Mouse (Mus musculus): ENCODE results near the gene Hmcn2. TPM values are rescaled to one million over a fixed set of nuclear protein-coding genes. Genes with fewer than 3 reads are reported as not detected.

Hmcn2 gene
- polyA plus RNA-seq, 1 experiment = 147 TPM

DNA sequence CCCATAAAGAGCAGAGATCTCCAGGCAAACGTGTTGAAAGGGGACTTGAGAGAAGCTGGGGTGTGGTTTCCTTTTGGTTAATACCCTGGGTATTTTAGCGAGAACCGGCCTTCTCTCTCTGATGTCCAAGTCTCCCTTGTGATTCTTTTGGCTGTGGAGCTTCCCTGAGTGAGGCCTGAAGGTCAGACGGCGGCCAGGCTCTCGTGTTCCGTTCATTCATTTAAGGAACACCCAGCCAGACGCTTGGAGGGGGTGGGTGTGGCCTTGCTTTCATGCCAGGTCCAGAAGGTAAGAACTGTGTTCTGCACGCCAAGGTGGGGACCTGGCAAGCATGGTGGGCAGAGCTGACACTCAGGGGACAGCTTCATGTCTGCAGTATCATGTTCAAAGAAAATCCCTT is 10.0 kb upstream of the Hmcn2 start:
- no peaks in the 10 kb centered on the region for H3K4me1 ChIP-seq (ENCODE audit: control insufficient read depth, insufficient read depth, insufficient read length, low read length)
- H3K36me3 ChIP-seq (ENCODE audit: control insufficient read depth, insufficient read depth, low read length) = no peaks in the 10 kb centered on the region
- no peak for TF ChIP-seq CTCF (IDR thresholded peaks at IDR 0.05; ENCODE audit: extremely low read depth, insufficient read length, insufficient replicate concordance, low read depth, low read length)
- TF ChIP-seq POLR2A (IDR thresholded peaks at IDR 0.05; ENCODE audit: low read depth, low read length) = no peak
- no peaks in the 10 kb centered on the region for H3K27me3 ChIP-seq (ENCODE audit: control insufficient read depth, insufficient read depth, low read length)
- no peak overlapping the region for H3K4me3 ChIP-seq (ENCODE audit: low read depth, low read length)
- 50% methylated on average over 9 of the region's 9 CpGs for WGBS
- H3K27ac ChIP-seq (ENCODE audit: insufficient read depth, low read depth, low read length) = no peak overlapping the region

GRCm38 (mm10) chr2:31304801-31305665 is 9.2 kb upstream of the Hmcn2 start:
- WGBS = 76% methylated on average over 22 of the region's 22 CpGs
- no peak for TF ChIP-seq CTCF (IDR thresholded peaks at IDR 0.05; ENCODE audit: extremely low read depth, insufficient read length, insufficient replicate concordance, low read depth, low read length)
- no peak for TF ChIP-seq POLR2A (IDR thresholded peaks at IDR 0.05; ENCODE audit: low read depth, low read length)
- Histone ChIP-seq H3K36me3 (ENCODE audit: control insufficient read depth, insufficient read depth, low read length) (no peaks in the 10 kb centered on the region), H3K4me3 (ENCODE audit: low read depth, low read length) (no peak overlapping the region), H3K27me3 (ENCODE audit: control insufficient read depth, insufficient read depth, low read length) (no peaks in the 10 kb centered on the region), H3K27ac (ENCODE audit: insufficient read depth, low read depth, low read length) (no peak overlapping the region), H3K4me1 (ENCODE audit: control insufficient read depth, insufficient read depth, insufficient read length, low read length) (no peaks in the 10 kb centered on the region)

DNA sequence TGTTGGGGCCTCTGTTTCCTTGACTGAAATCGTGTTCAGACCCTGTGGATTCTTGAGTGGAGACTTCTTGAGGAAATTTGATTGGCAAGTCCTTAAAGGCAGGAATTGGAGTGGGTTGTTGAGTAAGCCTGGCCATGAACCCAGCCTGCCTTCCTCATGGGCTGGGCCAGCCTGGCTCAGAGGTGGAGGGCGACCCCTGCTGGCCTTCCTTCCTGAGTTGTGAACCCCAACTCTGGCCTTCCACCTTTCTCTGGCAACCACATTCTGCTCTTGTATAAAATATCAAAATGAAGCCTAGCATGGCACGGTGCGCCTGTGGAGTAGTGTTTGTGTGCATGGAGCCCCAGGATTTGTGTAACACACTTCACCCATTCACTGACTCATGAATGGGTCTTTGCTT is 8.5 kb upstream of the Hmcn2 start:
- Histone ChIP-seq H3K27me3 (ENCODE audit: control insufficient read depth, insufficient read depth, low read length) (no peaks in the 10 kb centered on the region), H3K27ac (ENCODE audit: insufficient read depth, low read depth, low read length) (no peak overlapping the region), H3K4me3 (ENCODE audit: low read depth, low read length) (no peak overlapping the region), H3K4me1 (ENCODE audit: control insufficient read depth, insufficient read depth, insufficient read length, low read length) (no peaks in the 10 kb centered on the region), H3K36me3 (ENCODE audit: control insufficient read depth, insufficient read depth, low read length) (no peaks in the 10 kb centered on the region)
- 43% methylated on average over 4 of the region's 4 CpGs for WGBS
- no peak for TF ChIP-seq POLR2A (IDR thresholded peaks at IDR 0.05; ENCODE audit: low read depth, low read length)
- peak; percentile 49 for TF ChIP-seq CTCF (IDR thresholded peaks at IDR 0.05; ENCODE audit: extremely low read depth, insufficient read length, insufficient replicate concordance, low read depth, low read length)

DNA sequence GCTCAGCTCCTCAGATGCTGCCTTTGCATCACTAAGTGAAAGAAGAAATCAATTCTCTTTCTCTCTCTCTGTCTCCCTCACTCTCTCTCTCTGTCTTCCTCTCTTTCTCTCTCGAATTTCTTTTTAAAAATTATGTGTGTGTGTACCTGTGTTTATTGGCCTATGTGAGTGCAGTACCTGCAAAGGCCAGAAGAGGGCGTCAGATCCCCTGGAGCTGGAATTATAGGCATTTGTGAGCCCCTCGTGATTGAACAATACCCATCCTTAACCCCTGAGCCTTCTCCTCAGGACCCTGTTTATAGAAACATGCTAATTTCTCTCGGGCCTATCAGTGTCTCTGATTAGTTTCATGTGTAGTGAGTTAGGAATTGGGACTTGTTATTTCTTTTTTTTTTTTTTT is 6.0 kb upstream of the Hmcn2 start:
- Histone ChIP-seq H3K4me3 (ENCODE audit: low read depth, low read length) (no peak overlapping the region), H3K27ac (ENCODE audit: insufficient read depth, low read depth, low read length) (no peak overlapping the region), H3K36me3 (ENCODE audit: control insufficient read depth, insufficient read depth, low read length) (no peaks in the 10 kb centered on the region), H3K27me3 (ENCODE audit: control insufficient read depth, insufficient read depth, low read length) (no peaks in the 10 kb centered on the region), H3K4me1 (ENCODE audit: control insufficient read depth, insufficient read depth, insufficient read length, low read length) (no peaks in the 10 kb centered on the region)
- WGBS = 62% methylated on average over 4 of the region's 4 CpGs
- TF ChIP-seq POLR2A (IDR thresholded peaks at IDR 0.05; ENCODE audit: low read depth, low read length) (no peak), CTCF (IDR thresholded peaks at IDR 0.05; ENCODE audit: extremely low read depth, insufficient read length, insufficient replicate concordance, low read depth, low read length) (peak; percentile 12; the same call in 1 of the 2 replicates)

GRCm38 (mm10) chr2:31309549-31309948 is 4.7 kb upstream of the Hmcn2 start:
- WGBS = 42% methylated on average over 15 of the region's 15 CpGs
- Histone ChIP-seq H3K4me1 (ENCODE audit: control insufficient read depth, insufficient read depth, insufficient read length, low read length) (no peaks in the 10 kb centered on the region), H3K27ac (ENCODE audit: insufficient read depth, low read depth, low read length) (no peak overlapping the region), H3K4me3 (ENCODE audit: low read depth, low read length) (no peak overlapping the region), H3K36me3 (ENCODE audit: control insufficient read depth, insufficient read depth, low read length) (no peaks in the 10 kb centered on the region), H3K27me3 (ENCODE audit: control insufficient read depth, insufficient read depth, low read length) (0 out of 2 replicates have a peak, but pooled peaks cover 4% of the 10 kb centered on the region)
- TF ChIP-seq CTCF (IDR thresholded peaks at IDR 0.05; ENCODE audit: extremely low read depth, insufficient read length, insufficient replicate concordance, low read depth, low read length) (no peak), POLR2A (IDR thresholded peaks at IDR 0.05; ENCODE audit: low read depth, low read length) (no peak)

- Histone ChIP-seq H3K4me3 (ENCODE audit: low read depth, low read length) (no peak overlapping the region), H3K36me3 (ENCODE audit: control insufficient read depth, insufficient read depth, low read length) (no peaks in the 10 kb centered on the region), H3K27me3 (ENCODE audit: control insufficient read depth, insufficient read depth, low read length) (peaks cover 4% of the 10 kb centered on the region; the same call in 1 of the 2 replicates), H3K27ac (ENCODE audit: insufficient read depth, low read depth, low read length) (peak overlapping the region; percentile 61), H3K4me1 (ENCODE audit: control insufficient read depth, insufficient read depth, insufficient read length, low read length) (no peaks in the 10 kb centered on the region)
- WGBS = 10% methylated on average over 2 of the region's 2 CpGs
- no peak for TF ChIP-seq CTCF (IDR thresholded peaks at IDR 0.05; ENCODE audit: extremely low read depth, insufficient read length, insufficient replicate concordance, low read depth, low read length)
- TF ChIP-seq POLR2A (IDR thresholded peaks at IDR 0.05; ENCODE audit: low read depth, low read length) = no peak
Measured at GRCm38 (mm10) chr2:31318162-31318561, 3.9 kb downstream of the Hmcn2 start.

GRCm38 (mm10) chr2:31319200-31319599 is 5.0 kb downstream of the Hmcn2 start:
- Histone ChIP-seq H3K4me3 (ENCODE audit: low read depth, low read length) (no peak overlapping the region), H3K4me1 (ENCODE audit: control insufficient read depth, insufficient read depth, insufficient read length, low read length) (peaks cover 3% of the 10 kb centered on the region; the same call in 1 of the 2 replicates), H3K27ac (ENCODE audit: insufficient read depth, low read depth, low read length) (peak overlapping the region; percentile 30; the same call in 1 of the 2 replicates), H3K27me3 (ENCODE audit: control insufficient read depth, insufficient read depth, low read length) (no peaks in the 10 kb centered on the region; the same call in 1 of the 2 replicates), H3K36me3 (ENCODE audit: control insufficient read depth, insufficient read depth, low read length) (no peaks in the 10 kb centered on the region)
- TF ChIP-seq POLR2A (IDR thresholded peaks at IDR 0.05; ENCODE audit: low read depth, low read length) (no peak), CTCF (IDR thresholded peaks at IDR 0.05; ENCODE audit: extremely low read depth, insufficient read length, insufficient replicate concordance, low read depth, low read length) (no peak)
- WGBS = 57% methylated on average over 2 of the region's 2 CpGs
